Mouse (Mus musculus): ENCODE measurements around the gene Wrap73.
A peak's percentile ranks its signal among the peaks of the same experiment; 100 is the strongest.

Wrap73 gene

DNA sequence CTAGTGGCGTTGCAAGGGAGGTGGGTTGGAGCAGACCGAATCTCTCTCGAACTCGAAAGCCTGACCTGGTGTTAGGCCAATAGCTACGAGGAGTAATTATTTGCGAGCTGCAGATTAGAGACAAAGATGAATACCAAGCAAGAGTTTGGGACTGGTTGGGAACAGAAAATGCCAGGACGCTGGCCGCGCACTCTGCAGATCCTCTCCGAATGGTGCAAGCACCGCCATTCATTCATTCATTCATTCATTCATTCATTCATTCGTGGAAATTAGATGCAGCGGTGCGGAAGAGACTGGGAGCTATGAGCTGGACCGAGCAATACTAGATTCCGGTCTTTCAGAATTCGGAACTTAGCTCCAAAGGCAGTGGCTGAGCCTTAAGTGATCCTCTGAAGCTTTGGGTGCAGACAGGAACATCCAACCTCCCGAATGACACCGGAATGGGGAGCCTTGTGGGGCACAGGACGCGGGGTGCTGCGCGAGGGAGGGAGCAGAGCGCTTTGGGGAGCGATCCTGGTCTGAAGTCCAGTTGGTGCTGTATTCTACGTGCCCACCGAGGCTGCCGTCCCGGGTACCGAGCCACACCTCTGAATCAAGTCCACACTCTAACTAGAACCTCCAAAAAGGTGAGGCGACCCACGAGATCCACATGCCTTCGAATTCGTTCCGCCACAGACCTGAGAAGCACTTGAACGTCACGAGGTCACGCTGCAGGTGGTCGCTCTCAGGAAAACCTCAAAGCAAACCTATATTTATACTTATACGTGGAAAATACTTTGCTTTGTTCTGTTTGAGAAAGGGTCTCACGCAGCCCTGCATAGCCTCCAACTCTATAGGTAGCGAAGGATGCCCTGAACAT lies 934 bp upstream of the Wrap73 start:
- peaks cover 64% of the 10 kb centered on the region for H3K27me3 ChIP-seq (ENCODE audit: insufficient read depth, low read length)
- H3K36me3 ChIP-seq (ENCODE audit: insufficient read depth, low read length), result peaks cover 9% of the 10 kb centered on the region
- H3K4me1 ChIP-seq (replicated peaks; ENCODE audit: low read depth, low read length), result peaks cover 33% of the 10 kb centered on the region
- no peaks in the 10 kb centered on the region for H3K9me3 ChIP-seq (ENCODE audit: low read length)
- peak overlapping the region; percentile 71 for H3K4me3 ChIP-seq (replicated peaks; ENCODE audit: low read length)
- TF ChIP-seq NANOG (IDR thresholded peaks at IDR 0.05; ENCODE audit: borderline replicate concordance, low read length) (no peak), POU5F1 (IDR thresholded peaks at IDR 0.05; ENCODE audit: borderline replicate concordance, low read length) (no peak), CTCF (conservative IDR thresholded peaks at IDR 0.05; ENCODE audit: low read length) (no peak)

- no peak overlapping the region for H3K4me3 ChIP-seq (replicated peaks; ENCODE audit: low read length)
- H3K27me3 ChIP-seq (ENCODE audit: insufficient read depth, low read length), result peaks cover 30% of the 10 kb centered on the region
- peaks cover 29% of the 10 kb centered on the region for H3K36me3 ChIP-seq (ENCODE audit: insufficient read depth, low read length)
- H3K4me1 ChIP-seq (replicated peaks; ENCODE audit: low read depth, low read length), result peaks cover 45% of the 10 kb centered on the region
- no peaks in the 10 kb centered on the region for H3K9me3 ChIP-seq (ENCODE audit: low read length)
- TF ChIP-seq CTCF (conservative IDR thresholded peaks at IDR 0.05; ENCODE audit: low read length) (no peak), NANOG (IDR thresholded peaks at IDR 0.05; ENCODE audit: borderline replicate concordance, low read length) (no peak), POU5F1 (IDR thresholded peaks at IDR 0.05; ENCODE audit: borderline replicate concordance, low read length) (no peak)
Observed at GRCm38 (mm10) chr4:154144712-154145111, 2.5 kb downstream of the Wrap73 start.

DNA sequence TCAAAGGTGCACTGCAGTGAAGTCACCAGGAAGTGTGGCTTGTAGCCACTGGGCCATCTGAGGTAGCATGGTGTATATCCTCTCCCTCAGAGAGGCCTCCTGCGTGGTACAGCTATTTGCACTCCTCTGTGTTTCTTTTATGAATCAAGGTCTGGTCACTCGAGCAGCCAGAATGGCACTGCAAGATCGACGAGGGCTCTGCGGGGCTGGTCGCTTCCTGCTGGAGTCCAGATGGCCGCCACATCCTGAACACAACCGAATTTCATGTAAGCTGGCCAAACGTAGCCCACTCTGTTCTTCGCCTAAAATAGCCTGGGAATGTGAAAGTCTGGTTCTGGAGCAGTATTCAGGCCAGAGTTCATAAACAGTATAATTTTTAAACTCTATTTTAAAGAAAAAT lies 4.2 kb downstream of the Wrap73 start:
- no peak for TF ChIP-seq NANOG (IDR thresholded peaks at IDR 0.05; ENCODE audit: borderline replicate concordance, low read length)
- H3K4me3 ChIP-seq (replicated peaks; ENCODE audit: low read length), result no peak overlapping the region
- H3K36me3 ChIP-seq (ENCODE audit: insufficient read depth, low read length), result peaks cover 42% of the 10 kb centered on the region
- peaks cover 14% of the 10 kb centered on the region for H3K27me3 ChIP-seq (ENCODE audit: insufficient read depth, low read length)
- no peaks in the 10 kb centered on the region for H3K9me3 ChIP-seq (ENCODE audit: low read length)
- H3K4me1 ChIP-seq (replicated peaks; ENCODE audit: low read depth, low read length), result peaks cover 32% of the 10 kb centered on the region

DNA sequence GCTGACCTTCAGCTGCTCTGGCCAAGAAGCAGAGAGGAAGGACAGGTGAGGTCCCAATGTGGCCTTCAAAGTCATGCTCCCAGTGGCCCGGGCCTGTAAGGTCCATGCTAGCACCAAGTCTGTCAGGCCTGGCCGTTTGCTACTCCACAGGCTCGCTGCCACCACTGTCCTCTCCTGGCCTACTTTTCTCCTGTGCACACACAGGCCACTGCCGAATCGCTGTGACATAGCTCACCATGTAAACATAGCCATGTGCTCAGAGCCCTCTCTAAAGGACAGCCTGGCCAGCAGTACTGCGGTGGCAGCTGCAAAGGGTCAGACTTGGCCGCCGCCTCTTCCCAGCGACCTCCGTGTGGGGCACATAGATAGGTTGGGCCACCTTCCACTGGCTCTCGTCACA lies 11.9 kb downstream of the Wrap73 start:
- Histone ChIP-seq H3K4me3 (replicated peaks; ENCODE audit: low read length) (no peak overlapping the region), H3K4me1 (replicated peaks; ENCODE audit: low read depth, low read length) (peaks cover 23% of the 10 kb centered on the region), H3K27me3 (ENCODE audit: insufficient read depth, low read length) (no peaks in the 10 kb centered on the region), H3K36me3 (ENCODE audit: insufficient read depth, low read length) (peaks cover 90% of the 10 kb centered on the region), H3K9me3 (ENCODE audit: low read length) (no peaks in the 10 kb centered on the region)
- TF ChIP-seq POU5F1 (IDR thresholded peaks at IDR 0.05; ENCODE audit: borderline replicate concordance, low read length) (no peak), CTCF (conservative IDR thresholded peaks at IDR 0.05; ENCODE audit: low read length) (no peak), NANOG (IDR thresholded peaks at IDR 0.05; ENCODE audit: borderline replicate concordance, low read length) (no peak)

GRCm38 (mm10) chr4:154156050-154156449 lies 13.9 kb downstream of the Wrap73 start:
- Histone ChIP-seq H3K9me3 (ENCODE audit: low read length) (no peaks in the 10 kb centered on the region), H3K4me3 (replicated peaks; ENCODE audit: low read length) (no peak overlapping the region), H3K27me3 (ENCODE audit: insufficient read depth, low read length) (no peaks in the 10 kb centered on the region), H3K36me3 (ENCODE audit: insufficient read depth, low read length) (peaks cover 83% of the 10 kb centered on the region), H3K4me1 (replicated peaks; ENCODE audit: low read depth, low read length) (peaks cover 31% of the 10 kb centered on the region)
- TF ChIP-seq NANOG (IDR thresholded peaks at IDR 0.05; ENCODE audit: borderline replicate concordance, low read length), result no peak
- TF ChIP-seq POU5F1 (IDR thresholded peaks at IDR 0.05; ENCODE audit: borderline replicate concordance, low read length), result no peak
- TF ChIP-seq CTCF (conservative IDR thresholded peaks at IDR 0.05; ENCODE audit: low read length), result no peak

- Histone ChIP-seq H3K4me3 (replicated peaks; ENCODE audit: low read length) (no peak overlapping the region), H3K27me3 (ENCODE audit: insufficient read depth, low read length) (no peaks in the 10 kb centered on the region), H3K4me1 (replicated peaks; ENCODE audit: low read depth, low read length) (peaks cover 34% of the 10 kb centered on the region), H3K9me3 (ENCODE audit: low read length) (no peaks in the 10 kb centered on the region), H3K36me3 (ENCODE audit: insufficient read depth, low read length) (peaks cover 63% of the 10 kb centered on the region)
- TF ChIP-seq CTCF (conservative IDR thresholded peaks at IDR 0.05; ENCODE audit: low read length), result no peak
- TF ChIP-seq POU5F1 (IDR thresholded peaks at IDR 0.05; ENCODE audit: borderline replicate concordance, low read length), result no peak
- no peak for TF ChIP-seq NANOG (IDR thresholded peaks at IDR 0.05; ENCODE audit: borderline replicate concordance, low read length)
Observed at GRCm38 (mm10) chr4:154157970-154158662, 15.9 kb downstream of the Wrap73 start.

DNA sequence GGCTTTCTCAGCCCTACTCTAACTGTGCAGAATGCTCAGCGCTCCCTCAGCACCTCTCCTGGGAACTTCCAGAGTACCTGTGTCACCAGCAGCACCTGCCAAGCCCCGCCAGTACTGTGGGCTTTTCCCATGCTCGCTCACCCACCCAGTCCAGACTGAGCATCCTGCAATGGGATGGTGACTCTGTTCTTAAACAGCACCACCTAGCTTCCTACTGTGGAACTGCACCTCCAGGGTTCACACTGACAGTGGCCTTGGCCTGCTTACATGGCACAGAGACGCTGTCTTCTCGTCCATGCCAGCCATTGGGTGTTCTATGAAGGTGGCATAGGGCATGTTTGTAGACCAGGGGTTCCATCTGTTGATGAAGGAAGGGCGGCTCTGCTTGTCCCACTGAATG lies 16.8 kb downstream of the Wrap73 start:
- Histone ChIP-seq H3K9me3 (ENCODE audit: low read length) (no peaks in the 10 kb centered on the region), H3K4me3 (replicated peaks; ENCODE audit: low read length) (peak overlapping the region; percentile 96; the same call in 1 of the 2 replicates), H3K27me3 (ENCODE audit: insufficient read depth, low read length) (no peaks in the 10 kb centered on the region), H3K4me1 (replicated peaks; ENCODE audit: low read depth, low read length) (peaks cover 34% of the 10 kb centered on the region), H3K36me3 (ENCODE audit: insufficient read depth, low read length) (peaks cover 56% of the 10 kb centered on the region)
- TF ChIP-seq NANOG (IDR thresholded peaks at IDR 0.05; ENCODE audit: borderline replicate concordance, low read length), result no peak
- peak; percentile 99 for TF ChIP-seq CTCF (conservative IDR thresholded peaks at IDR 0.05; ENCODE audit: low read length)
- TF ChIP-seq POU5F1 (IDR thresholded peaks at IDR 0.05; ENCODE audit: borderline replicate concordance, low read length), result no peak

GRCm38 (mm10) chr4:154159961-154160537 lies 17.9 kb downstream of the Wrap73 start:
- peaks cover 29% of the 10 kb centered on the region for H3K4me1 ChIP-seq (replicated peaks; ENCODE audit: low read depth, low read length)
- peaks cover 46% of the 10 kb centered on the region for H3K36me3 ChIP-seq (ENCODE audit: insufficient read depth, low read length)
- no peaks in the 10 kb centered on the region for H3K9me3 ChIP-seq (ENCODE audit: low read length)
- TF ChIP-seq POU5F1 (IDR thresholded peaks at IDR 0.05; ENCODE audit: borderline replicate concordance, low read length), result no peak
- TF ChIP-seq NANOG (IDR thresholded peaks at IDR 0.05; ENCODE audit: borderline replicate concordance, low read length), result no peak
- TF ChIP-seq CTCF (conservative IDR thresholded peaks at IDR 0.05; ENCODE audit: low read length), result no peak
- peaks cover 3% of the 10 kb centered on the region; the same call in 1 of the 2 replicates for H3K27me3 ChIP-seq (ENCODE audit: insufficient read depth, low read length)
- H3K4me3 ChIP-seq (replicated peaks; ENCODE audit: low read length), result peak overlapping the region; percentile 96
